Mouse (Mus musculus) heart, adult 18-20 months (tissue): ENCODE data around the gene Klf11. TPM values are rescaled to one million over a fixed set of nuclear protein-coding genes. Genes with fewer than 3 reads are reported as not detected.
"Not testable (repeated sequence)": the region's sequence is repeated elsewhere in the genome, so short reads cannot be mapped to it uniquely, and the experiment has no call there.

Experiments used
- DNase-seq, 2 experiments: peaks; one replicate each; pipeline ENCODE4 v3.0.0; 2021 to 2022; ENCODE audit warnings: mixed read lengths in 1 of 2
- total RNA-seq, 2 experiments: library from RNA; stranded (reverse); gene quantifications; 2 replicates each; pipeline ENCODE4 v1.2.3; 2021

The Klf11 gene
- total RNA-seq, 2 experiments from 2014 or later = 11.6 to 12.4 TPM

- DNase-seq = not testable (repeated sequence)
Observed at GRCm38 (mm10) chr12:24701621-24702020, 50.5 kb downstream of the Klf11 start.

DNA sequence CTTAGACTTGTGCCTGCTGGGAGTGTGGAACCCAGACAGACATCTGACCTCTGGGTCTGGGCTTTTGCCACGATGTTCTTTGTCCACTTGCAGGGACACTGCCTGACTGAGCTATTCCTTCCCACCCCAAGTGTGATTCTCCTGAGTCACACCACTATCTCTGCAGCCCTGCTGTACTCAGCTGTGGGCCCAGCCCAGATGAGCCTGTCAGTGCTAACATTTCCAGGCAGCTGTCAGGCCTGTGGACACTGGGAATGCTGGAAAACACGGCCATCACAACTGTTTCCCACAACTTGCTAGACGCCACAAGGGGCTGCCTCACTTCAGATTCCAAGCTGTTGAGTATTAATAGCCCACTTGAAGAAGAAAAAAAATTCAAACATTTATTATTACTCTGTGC is 51.9 kb downstream of the Klf11 start:
- no peak for DNase-seq

- no peak for DNase-seq
Observed at GRCm38 (mm10) chr12:24705502-24706263, 54.6 kb downstream of the Klf11 start.

DNA sequence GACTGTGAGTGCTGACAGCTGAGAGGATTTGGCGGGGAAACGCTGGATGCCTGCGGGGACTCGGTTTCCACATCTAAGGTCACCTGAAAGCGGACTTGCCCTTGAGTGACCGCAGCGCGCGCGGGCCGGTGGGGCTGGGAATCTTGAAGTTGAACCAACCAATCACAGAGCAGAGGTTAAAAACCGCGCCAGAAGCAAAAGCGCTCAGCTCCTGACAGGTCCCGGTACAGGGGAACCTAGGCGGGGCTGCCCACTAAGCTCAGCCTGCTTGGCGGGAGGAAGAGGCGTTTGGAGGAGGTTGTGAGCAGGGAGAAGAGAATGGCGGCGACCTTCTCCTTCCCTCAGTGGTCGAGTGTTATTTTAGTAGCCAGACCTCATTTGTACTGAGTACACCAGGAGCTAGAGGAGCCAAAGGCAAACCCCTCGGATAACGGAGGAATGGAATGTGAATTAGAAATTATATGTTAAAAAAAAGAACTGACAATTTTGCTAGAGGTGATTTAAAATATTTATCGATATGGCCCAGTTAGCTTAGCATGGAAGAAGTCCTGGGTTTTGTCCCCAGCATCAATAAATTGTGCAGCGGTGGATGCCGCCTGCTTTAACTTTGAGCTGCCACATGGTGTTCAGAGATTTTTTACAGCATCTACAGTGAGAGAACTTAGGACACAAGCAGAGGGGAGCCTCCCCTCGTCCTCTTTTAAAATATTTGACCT is 55.8 kb downstream of the Klf11 start:
- no peak for DNase-seq

GRCm38 (mm10) chr12:24707480-24707802 is 56.4 kb downstream of the Klf11 start:
- no peak for DNase-seq

- DNase-seq = peak; percentile 95
Observed at GRCm38 (mm10) chr12:24707954-24708823, 57.1 kb downstream of the Klf11 start, which contains the start of gene Rrm2. TSS of gene Rrm2 (plus strand) at chr12:24708241.

- no peak for DNase-seq
Observed at GRCm38 (mm10) chr12:24708824-24709218, 57.7 kb downstream of the Klf11 start.

DNA sequence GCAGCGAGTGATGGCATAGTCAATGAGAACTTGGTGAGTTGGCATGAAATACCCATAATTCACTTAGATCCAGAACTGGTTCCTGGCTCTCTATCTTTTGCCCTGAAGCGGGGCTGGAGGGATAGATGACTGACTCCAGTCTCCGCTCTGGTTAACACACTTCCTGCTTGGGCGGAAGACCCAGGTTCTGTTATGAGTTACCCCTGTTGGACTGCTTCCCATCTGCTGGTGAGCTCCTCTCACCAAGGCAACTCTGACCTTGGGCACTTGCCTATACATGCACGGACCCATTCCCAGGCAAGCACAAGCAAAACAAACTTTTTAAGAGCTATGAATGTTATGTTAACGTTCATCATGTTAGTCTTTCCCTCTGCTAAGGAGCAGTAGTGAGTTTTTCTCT is 58.3 kb downstream of the Klf11 start:
- DNase-seq = no peak

GRCm38 (mm10) chr12:24709831-24710508 is 58.9 kb downstream of the Klf11 start:
- peak; percentile 67 to 83 for DNase-seq

DNA sequence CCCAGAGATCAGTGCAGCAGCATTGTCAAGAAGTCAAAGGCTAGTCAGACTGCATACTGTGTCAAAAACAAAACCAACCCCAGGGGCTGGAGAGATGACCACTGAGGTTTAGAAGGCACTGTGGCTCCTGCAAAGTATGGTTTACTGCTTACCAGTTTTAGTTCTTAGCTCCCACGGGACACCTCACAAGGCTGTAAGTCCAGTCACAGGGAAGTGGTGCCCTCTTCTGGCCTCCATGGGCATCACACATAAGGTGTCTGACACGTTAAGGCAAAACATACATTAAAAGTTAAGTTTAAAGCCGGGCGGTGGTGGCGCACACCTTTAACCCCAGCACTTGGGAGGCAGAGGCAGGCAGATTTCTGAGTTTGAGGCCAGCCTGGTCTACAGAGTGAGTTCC is 59.6 kb downstream of the Klf11 start:
- no peak for DNase-seq

Other genes starting within 250 kb of the Klf11 start
- gene Taf1b, start 152.9 kb upstream of the Klf11 start, total RNA-seq = 10 to 100 TPM; 10.1 to 11.1 TPM
- gene Grhl1, start 79.0 kb upstream of the Klf11 start, total RNA-seq = under 1 TPM; 0.35 to 0.54 TPM
- 1 to 10 TPM; 3.3 to 3.9 TPM for gene Cys1, start 30.5 kb downstream of the Klf11 start, total RNA-seq
- gene Rrm2, start 57.0 kb downstream of the Klf11 start, total RNA-seq = 1 to 10 TPM; 2.0 to 3.4 TPM
- 1 to 10 TPM; 8.7 to 8.9 TPM for gene Mboat2, start 179.6 kb downstream of the Klf11 start, total RNA-seq